Mouse (Mus musculus): ENCODE measurements around the gene Ankrd2. TPM values are rescaled to one million over a fixed set of nuclear protein-coding genes. Genes with fewer than 3 reads are reported as not detected.

The Ankrd2 gene
- polyA plus RNA-seq, 1 experiment = 6.8 TPM

GRCm38 (mm10) chr19:42021681-42022541 is 13.9 kb upstream of the Ankrd2 start:
- no peaks in the 10 kb centered on the region for H3K4me1 ChIP-seq (ENCODE audit: control insufficient read depth, insufficient read depth, insufficient read length)
- no peak overlapping the region for H3K27ac ChIP-seq (ENCODE audit: insufficient read depth, low read length)
- no peak for TF ChIP-seq POLR2A (IDR thresholded peaks at IDR 0.05; ENCODE audit: low read depth, low read length)
- no peak for TF ChIP-seq CTCF (IDR thresholded peaks at IDR 0.05; ENCODE audit: extremely low read depth, insufficient read depth, insufficient read length, insufficient replicate concordance)
- no peaks in the 10 kb centered on the region for H3K36me3 ChIP-seq (ENCODE audit: control insufficient read depth, insufficient read depth, low read length)
- no peak overlapping the region for H3K4me3 ChIP-seq (ENCODE audit: extremely low read depth, insufficient read depth, insufficient read length)
- no peaks in the 10 kb centered on the region for H3K27me3 ChIP-seq (ENCODE audit: control insufficient read depth, insufficient read depth, low read length)
- 79% methylated on average over 10 of the region's 10 CpGs for WGBS
- no peak for DNase-seq (ENCODE audit: low read depth in 1 of 2, low spot score in 2 of 2)

DNA sequence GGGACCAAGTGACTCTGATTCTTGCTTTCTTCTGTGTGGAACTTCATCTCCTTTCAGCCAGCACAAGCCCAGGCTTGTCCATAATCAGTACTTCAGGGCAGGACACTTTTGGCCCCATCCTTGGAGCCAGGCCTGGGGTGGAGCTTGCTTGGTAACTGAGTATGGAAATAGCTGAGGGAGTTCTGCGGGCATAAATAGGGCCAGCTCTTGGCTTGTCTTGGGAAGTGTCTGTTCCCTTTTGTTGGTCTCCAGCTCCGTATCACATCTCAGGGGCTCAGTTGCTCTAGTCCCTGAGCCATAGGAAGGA is 13.3 kb upstream of the Ankrd2 start:
- no peaks in the 10 kb centered on the region for H3K36me3 ChIP-seq (ENCODE audit: control insufficient read depth, insufficient read depth, low read length)
- no peak for DNase-seq (ENCODE audit: low read depth in 1 of 2, low spot score in 2 of 2)
- no peak overlapping the region for H3K4me3 ChIP-seq (ENCODE audit: extremely low read depth, insufficient read depth, insufficient read length)
- TF ChIP-seq POLR2A (IDR thresholded peaks at IDR 0.05; ENCODE audit: low read depth, low read length) (no peak), CTCF (IDR thresholded peaks at IDR 0.05; ENCODE audit: extremely low read depth, insufficient read depth, insufficient read length, insufficient replicate concordance) (no peak)
- no peak overlapping the region for H3K27ac ChIP-seq (ENCODE audit: insufficient read depth, low read length)
- no peaks in the 10 kb centered on the region for H3K27me3 ChIP-seq (ENCODE audit: control insufficient read depth, insufficient read depth, low read length)
- H3K4me1 ChIP-seq (ENCODE audit: control insufficient read depth, insufficient read depth, insufficient read length) = no peaks in the 10 kb centered on the region
- 83% methylated on average over 2 of the region's 2 CpGs for WGBS

GRCm38 (mm10) chr19:42026158-42026557 is 9.6 kb upstream of the Ankrd2 start:
- Histone ChIP-seq H3K27me3 (ENCODE audit: control insufficient read depth, insufficient read depth, low read length) (no peaks in the 10 kb centered on the region), H3K4me3 (ENCODE audit: extremely low read depth, insufficient read depth, insufficient read length) (no peak overlapping the region), H3K36me3 (ENCODE audit: control insufficient read depth, insufficient read depth, low read length) (no peaks in the 10 kb centered on the region), H3K27ac (ENCODE audit: insufficient read depth, low read length) (no peak overlapping the region), H3K4me1 (ENCODE audit: control insufficient read depth, insufficient read depth, insufficient read length) (no peaks in the 10 kb centered on the region)
- 8% methylated on average over 5 of the region's 5 CpGs for WGBS
- TF ChIP-seq POLR2A (IDR thresholded peaks at IDR 0.05; ENCODE audit: low read depth, low read length) (no peak), CTCF (IDR thresholded peaks at IDR 0.05; ENCODE audit: extremely low read depth, insufficient read depth, insufficient read length, insufficient replicate concordance) (peak; percentile 87; the same call in 1 of the 2 replicates)
- peak; percentile 28 to 69 for DNase-seq (ENCODE audit: low read depth in 1 of 2, low spot score in 2 of 2)

GRCm38 (mm10) chr19:42031112-42031511 is 4.7 kb upstream of the Ankrd2 start:
- no peak for DNase-seq (ENCODE audit: low read depth in 1 of 2, low spot score in 2 of 2)
- no peak for TF ChIP-seq POLR2A (IDR thresholded peaks at IDR 0.05; ENCODE audit: low read depth, low read length)
- no peak for TF ChIP-seq CTCF (IDR thresholded peaks at IDR 0.05; ENCODE audit: extremely low read depth, insufficient read depth, insufficient read length, insufficient replicate concordance)
- 72% methylated on average over 5 of the region's 5 CpGs for WGBS
- Histone ChIP-seq H3K4me1 (ENCODE audit: control insufficient read depth, insufficient read depth, insufficient read length) (no peaks in the 10 kb centered on the region), H3K4me3 (ENCODE audit: extremely low read depth, insufficient read depth, insufficient read length) (no peak overlapping the region), H3K27me3 (ENCODE audit: control insufficient read depth, insufficient read depth, low read length) (no peaks in the 10 kb centered on the region), H3K27ac (ENCODE audit: insufficient read depth, low read length) (no peak overlapping the region), H3K36me3 (ENCODE audit: control insufficient read depth, insufficient read depth, low read length) (peaks cover 2% of the 10 kb centered on the region; the same call in 1 of the 2 replicates)

DNA sequence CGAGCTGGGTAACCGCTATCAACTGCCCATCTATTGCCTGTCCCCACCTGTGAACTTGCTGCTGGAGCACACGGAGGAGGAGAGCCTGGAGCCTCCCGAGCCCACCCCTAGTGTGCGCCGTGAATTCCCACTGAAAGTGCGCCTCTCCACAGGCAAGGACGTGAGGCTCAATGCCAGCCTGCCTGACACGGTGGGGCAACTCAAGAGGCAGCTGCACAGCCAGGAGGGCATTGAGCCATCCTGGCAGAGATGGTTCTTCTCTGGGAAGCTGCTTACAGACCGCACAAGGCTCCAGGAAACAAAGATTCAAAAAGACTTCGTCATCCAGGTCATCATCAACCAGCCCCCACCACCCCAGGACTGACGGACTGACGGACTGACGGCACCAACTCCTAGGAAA is 2.2 kb upstream of the Ankrd2 start:
- no peak for DNase-seq (ENCODE audit: low read depth in 1 of 2, low spot score in 2 of 2)
- Histone ChIP-seq H3K36me3 (ENCODE audit: control insufficient read depth, insufficient read depth, low read length) (peaks cover 2% of the 10 kb centered on the region; the same call in 1 of the 2 replicates), H3K27ac (ENCODE audit: insufficient read depth, low read length) (no peak overlapping the region), H3K4me3 (ENCODE audit: extremely low read depth, insufficient read depth, insufficient read length) (no peak overlapping the region), H3K4me1 (ENCODE audit: control insufficient read depth, insufficient read depth, insufficient read length) (no peaks in the 10 kb centered on the region), H3K27me3 (ENCODE audit: control insufficient read depth, insufficient read depth, low read length) (no peaks in the 10 kb centered on the region)
- TF ChIP-seq POLR2A (IDR thresholded peaks at IDR 0.05; ENCODE audit: low read depth, low read length) = no peak
- no peak for TF ChIP-seq CTCF (IDR thresholded peaks at IDR 0.05; ENCODE audit: extremely low read depth, insufficient read depth, insufficient read length, insufficient replicate concordance)
- 94% methylated on average over 14 of the region's 14 CpGs for WGBS

GRCm38 (mm10) chr19:42034146-42034775 is 1.5 kb upstream of the Ankrd2 start:
- no peaks in the 10 kb centered on the region for H3K4me1 ChIP-seq (ENCODE audit: control insufficient read depth, insufficient read depth, insufficient read length)
- H3K4me3 ChIP-seq (ENCODE audit: extremely low read depth, insufficient read depth, insufficient read length) = no peak overlapping the region
- no peak for DNase-seq (ENCODE audit: low read depth in 1 of 2, low spot score in 2 of 2)
- TF ChIP-seq CTCF (IDR thresholded peaks at IDR 0.05; ENCODE audit: extremely low read depth, insufficient read depth, insufficient read length, insufficient replicate concordance) (no peak), POLR2A (IDR thresholded peaks at IDR 0.05; ENCODE audit: low read depth, low read length) (no peak)
- H3K27me3 ChIP-seq (ENCODE audit: control insufficient read depth, insufficient read depth, low read length) = no peaks in the 10 kb centered on the region
- H3K36me3 ChIP-seq (ENCODE audit: control insufficient read depth, insufficient read depth, low read length) = peaks cover 2% of the 10 kb centered on the region; the same call in 1 of the 2 replicates
- WGBS = 67% methylated on average over 9 of the region's 9 CpGs
- H3K27ac ChIP-seq (ENCODE audit: insufficient read depth, low read length) = no peak overlapping the region
